Mouse (Mus musculus) thymus, postnatal 0 days (tissue): ENCODE measurements around the gene Mtfr1l. TPM values are rescaled to one million over a fixed set of nuclear protein-coding genes. Genes with fewer than 3 reads are reported as not detected.

Source experiments
- DNase-seq: peaks from one replicate; pipeline ENCODE4 v3.0.0-alpha.2; 2015; ENCODE audit warnings: low spot score
- polyA plus RNA-seq: library from polyadenylated mRNA; unstranded; fragments of >200 nt; fragmentation: Nextera tagmentation; extraction: Ambion mirVana; gene quantifications from 2 replicates; pipeline ENCODE4 v1.2.1, GENCODE M21; 2015

Mtfr1l gene
- 98.6 and 104 TPM in 2 replicates for polyA plus RNA-seq

DNA sequence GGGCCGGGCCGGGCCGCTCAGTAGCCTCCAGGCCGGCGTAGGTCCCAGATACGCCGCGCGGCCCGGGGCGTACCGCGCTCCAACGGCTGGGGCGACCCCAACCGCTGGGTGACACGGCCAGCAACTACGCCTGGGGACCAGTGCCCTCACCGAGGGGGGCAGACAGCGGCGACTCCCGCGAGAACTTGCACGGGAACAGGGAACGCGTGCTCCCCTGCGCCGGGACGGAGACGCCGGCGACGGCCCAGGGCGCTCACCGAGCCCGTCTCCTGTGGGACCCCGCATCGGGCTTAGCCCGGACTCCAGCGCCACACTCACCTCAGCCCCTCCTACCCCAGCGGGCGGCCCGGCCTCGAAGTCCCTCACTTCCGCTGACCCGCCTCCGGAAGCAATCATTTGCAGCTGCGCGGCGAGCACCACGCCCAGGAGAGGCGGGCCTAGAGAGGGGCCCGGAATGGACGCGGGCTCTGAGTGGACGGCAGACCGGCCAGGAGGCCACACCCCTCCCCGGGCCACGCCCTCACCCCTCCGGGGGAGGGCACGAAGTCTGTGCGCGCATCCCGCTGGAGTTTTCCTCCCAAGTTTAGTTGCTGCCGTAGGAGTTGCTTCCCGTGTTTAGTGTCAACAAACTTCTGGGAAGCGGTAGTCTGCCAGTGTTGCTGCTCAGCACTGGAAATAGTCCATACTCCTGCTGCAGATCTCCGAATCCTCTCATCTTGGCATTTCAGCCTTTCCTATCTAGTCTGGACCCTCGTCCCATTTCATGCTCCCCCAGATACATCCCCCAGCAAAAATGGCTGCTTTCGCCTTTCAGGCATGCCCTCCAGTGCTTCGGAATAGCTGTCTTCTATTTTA lies at the start of gene Mtfr1l:
Gene Mtfr1l (minus strand): TSS at position 456 of the 855 bp plus-strand sequence.
- DNase-seq = peak; percentile 95

DNA sequence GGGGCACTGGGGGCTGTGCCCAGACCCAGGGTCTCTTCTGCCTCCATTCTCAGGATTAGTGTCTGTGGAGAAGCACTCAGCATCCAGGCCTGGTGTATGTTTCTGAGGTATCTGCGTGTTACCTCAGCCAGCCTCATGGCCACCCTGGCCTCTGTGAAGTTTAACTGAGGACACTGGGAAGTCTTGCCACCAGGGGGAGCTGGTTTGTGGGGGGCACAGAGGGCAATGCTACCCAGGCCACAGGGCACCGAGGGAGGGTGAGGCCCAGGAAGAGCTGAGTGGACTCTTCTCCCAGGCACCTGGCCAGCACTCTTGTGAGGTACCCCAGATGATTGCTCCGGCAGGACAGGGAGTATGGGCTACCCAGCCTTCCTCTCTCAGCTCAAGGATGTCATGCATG lies 48.3 kb upstream of the Mtfr1l start:
- DNase-seq = peak; percentile 46

DNA sequence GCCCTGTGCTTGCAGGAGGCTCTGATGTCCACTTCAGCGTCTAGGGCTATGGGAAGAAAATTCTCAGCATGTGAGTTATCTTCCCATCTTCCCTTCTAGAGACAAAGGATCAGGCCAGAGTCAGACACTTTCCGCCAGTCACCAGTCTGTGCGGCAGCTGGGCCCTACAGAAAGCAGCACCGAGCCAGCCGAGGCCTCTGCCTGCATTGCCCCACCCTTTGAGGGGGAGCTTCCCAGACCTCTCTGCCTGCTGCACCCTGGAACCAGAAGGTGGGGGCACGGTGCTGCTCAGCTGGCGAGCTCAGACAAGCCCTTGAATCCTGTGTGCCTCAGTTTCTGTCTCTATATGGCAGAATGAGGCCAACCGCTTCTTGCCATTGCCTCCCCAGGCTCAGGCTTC lies 46.2 kb upstream of the Mtfr1l start:
- no peak for DNase-seq

DNA sequence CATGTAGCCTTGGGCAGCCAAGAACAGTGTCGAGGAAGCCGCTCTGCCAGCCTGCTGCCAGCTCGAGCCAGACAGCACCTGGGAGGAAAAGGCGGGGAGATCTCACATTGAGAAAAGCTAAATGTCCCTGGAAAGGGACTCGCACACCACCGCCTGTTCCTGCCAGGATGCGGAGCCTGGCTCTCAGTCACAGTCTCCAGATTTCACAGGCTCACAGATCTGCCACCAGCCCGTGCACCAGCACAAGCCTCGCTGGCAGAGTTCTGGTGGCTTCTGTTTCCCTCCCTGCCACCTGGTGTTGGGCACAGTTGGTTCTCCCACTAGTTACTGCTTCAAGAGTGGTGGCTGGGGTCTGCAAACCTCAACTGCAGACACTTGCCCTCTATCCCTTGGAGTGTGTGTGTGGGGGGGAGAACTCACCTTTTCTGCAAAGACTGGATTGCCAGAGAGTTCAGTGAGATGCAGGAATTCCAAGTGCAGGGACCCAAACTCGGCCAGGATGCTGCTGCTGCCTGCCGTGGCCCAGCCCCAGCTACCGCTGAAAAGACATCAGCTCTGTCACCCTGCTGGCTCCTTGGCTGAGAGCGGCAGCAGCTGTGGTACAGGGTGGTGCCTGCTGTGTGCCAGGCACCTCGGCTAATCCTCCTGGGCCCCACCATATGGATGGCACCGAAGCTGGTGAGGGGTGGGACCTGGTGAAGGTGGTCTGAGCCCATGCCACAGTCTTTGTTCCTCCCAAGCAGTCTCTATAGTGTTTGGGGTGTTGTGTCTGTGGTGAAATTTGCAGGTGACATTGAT lies 45.4 kb upstream of the Mtfr1l start:
- no peak for DNase-seq

DNA sequence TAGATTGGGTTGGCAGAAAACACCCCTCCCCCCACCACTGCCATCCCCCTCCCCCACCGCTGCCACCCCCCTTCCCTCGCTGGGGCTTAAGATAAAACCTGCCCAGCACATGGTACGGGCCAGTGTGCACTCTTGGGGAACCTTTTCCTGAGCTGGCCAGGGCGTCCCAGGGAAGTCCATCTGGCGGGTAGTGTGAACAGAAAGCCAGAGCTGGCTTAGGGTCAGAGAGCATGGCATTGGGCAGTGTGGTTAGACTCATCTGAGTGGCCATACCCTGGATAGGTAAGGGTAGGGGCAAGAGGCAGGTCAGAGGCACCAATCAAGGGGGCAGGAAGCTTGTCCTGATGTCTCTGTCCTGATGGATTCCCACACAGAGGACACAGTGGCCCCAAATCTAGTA lies 44.4 kb upstream of the Mtfr1l start:
- no peak for DNase-seq

DNA sequence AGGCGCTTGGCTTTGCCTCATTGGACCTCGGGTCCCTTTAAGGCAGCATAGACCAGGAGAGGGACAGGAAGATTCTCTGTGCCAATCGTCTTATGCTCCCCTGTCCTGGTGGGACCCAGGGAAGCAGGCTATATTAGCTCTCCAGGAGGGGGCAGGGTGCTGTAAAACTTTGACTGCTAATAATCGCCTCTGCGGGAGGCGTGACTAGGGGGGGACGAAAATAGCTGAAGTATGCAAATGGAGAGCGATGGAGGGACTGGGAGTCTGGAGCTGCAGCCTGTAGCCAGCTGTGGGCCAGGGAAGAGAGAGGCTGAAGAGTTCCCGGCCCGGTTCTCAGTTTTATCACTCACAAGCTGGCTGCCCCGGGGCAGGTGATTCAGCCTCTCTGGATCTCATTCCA lies 44.0 kb upstream of the Mtfr1l start:
- DNase-seq = no peak

DNA sequence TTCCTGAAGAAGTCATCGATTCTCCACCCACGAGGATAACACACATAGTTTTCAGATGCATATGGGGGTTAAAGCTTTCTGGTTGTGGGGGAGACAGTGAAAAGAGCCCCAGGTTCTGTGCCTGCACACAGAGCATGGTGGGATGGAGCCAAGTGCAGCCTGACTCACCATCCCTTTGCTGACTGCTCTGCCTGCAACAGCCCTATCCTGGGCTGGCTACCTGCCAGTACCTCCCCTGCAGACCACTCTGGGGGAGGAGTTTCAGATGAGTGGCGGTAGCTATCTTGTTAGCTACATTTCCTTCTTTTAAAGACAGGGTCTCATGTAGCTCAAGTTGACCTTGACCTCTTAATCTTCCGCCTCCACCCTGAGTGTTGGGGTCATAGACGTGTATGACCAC lies 43.2 kb upstream of the Mtfr1l start:
- DNase-seq = no peak

DNA sequence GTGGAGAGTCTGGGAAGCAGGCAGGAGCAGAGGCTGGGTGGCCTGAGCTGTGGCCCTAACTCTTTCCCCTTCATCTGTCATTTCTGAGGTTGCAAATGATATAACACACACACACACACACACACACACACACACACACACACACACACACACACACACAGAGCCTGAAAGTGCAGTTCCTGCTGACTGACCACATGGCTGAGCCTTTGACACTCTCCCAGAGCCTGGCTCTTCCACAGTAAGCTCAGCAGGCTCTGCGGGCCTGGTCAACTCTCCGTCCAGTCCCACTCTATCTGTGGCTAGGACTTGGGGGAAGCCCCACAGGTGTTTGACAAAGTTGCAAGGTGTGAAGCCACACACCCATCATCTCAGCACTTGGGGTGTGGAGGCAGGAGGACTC lies 42.1 kb upstream of the Mtfr1l start:
- no peak for DNase-seq

DNA sequence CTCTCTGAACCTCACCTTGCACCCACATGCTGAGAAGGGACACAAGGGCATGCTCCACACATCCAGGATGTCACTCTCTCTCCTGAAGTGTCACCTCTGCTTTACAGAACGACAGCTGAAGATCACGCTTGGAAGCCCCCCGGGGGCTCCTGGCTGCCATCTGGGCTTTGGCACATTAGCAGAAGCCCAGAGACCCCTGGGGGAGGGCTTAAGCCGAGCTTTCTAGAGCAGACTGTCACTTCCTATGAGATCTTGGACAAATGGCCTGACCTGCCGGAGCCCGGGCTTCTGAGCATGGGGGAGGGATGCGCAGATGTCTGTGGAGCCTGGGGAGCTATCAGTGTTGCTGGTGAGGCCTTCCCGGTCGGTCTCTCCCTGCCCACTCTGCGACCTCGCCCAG lies 40.3 kb upstream of the Mtfr1l start:
- no peak for DNase-seq

DNA sequence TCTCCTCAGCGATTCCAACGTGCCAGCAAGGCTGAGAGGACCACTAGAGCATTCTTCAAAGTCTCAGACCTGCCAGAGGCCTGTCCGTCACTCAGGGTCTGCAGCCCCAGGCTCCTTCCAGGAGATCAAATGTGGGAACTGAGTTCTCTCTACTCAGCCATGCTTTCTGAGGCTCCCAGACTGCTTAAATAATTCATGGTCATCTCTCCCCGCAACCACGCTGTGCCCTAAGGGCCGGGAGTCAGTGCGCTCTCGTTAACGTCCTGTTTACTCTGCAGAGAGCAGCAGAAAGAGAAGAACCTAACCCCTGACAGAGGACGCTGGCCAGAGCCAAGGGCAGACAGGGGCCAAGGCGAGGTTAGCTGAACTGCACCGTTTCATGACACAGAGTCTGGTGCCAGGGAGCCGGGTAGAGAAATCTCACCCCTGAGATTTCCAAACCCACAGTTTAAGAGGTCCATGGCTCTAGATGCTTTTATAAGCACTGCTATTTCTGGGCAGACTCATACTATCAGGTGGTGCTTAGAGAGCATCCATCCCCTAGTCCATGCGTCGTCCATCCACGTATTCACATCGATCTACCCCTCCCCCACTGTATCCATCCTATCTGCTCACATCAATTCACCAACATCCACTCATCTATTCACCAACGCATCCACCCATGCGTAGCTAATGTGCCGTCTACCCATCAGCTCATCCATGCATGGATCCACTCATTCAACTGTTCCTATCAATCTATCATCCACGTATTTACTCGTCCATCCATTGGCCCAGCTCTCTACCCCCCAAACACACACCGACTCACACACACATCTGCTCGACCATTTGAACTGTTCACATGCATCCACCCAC lies 37.5 kb upstream of the Mtfr1l start:
- no peak for DNase-seq

DNA sequence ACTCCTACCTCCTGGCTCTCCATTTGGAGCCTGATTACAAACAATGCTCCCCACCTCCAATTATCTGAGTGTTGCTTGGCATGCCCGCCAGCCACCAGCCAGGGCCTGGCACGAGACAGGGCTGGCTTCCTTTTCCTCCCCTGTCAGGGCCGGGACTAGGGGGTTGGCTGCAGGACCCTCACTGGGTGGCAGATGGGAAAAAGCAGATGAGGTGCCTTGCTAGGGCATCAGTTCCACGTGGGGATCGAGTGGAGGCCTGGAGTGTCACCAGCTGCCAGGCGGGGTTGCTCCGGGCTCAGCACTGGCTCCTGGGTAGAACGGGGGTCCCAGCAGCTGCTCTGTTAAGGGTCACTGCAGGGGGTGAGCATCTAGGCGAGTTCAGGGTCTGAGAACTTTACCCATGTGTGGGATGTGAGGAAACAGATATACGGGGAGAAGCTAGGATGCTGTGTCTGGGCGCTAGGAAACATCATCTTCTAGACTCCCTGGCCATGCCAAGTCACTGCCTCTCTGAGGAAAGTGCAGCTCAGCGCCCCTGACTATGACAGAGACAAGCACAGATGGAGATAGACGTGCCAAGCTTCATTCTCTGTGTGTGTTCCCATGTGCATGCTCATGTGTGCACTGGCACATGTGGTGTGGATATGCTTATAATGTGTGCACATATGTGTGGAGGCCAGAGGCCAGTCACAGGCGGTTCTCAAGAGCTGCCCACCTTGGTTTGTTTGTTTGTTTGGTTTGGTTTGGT lies 35.7 kb upstream of the Mtfr1l start:
- no peak for DNase-seq

DNA sequence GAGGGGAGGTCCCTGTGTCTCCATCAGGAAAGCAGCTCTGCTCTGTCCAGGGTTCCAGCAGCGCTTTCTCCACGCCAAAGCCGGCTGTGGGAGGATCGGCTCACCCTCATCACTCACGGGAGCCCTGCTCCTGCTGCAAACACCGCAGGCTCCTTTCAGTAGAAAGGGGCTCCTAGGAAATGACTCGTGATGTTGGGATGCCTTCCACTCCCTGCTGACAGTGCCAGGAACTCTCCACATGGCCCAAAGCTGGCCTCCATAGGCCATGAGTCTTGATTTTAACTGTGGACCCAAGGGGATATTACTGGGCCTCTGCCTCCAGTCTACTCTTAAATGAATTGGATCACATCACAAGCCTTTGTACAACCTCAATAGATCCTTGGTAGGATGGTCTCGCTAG lies 34.6 kb upstream of the Mtfr1l start:
- DNase-seq = no peak

DNA sequence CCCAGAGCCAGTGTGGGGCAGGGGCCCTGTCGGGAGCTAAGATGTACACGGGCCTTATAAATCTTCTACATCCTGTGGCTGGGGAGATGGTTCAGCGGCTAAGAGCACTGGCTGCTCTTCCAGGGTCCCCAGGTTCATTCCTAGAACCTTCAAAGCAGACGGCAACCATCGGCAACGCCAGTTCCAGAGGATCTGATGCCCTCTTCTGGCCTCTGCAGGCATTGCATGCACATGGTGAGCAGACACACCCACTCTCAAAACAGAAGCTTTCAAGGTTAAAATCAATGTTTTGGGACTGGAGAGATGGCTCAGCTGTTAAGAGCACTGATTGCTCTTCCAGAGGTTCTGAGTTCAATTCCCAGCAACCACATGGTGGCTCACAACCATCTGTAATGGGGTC lies 34.0 kb upstream of the Mtfr1l start:
- no peak for DNase-seq

DNA sequence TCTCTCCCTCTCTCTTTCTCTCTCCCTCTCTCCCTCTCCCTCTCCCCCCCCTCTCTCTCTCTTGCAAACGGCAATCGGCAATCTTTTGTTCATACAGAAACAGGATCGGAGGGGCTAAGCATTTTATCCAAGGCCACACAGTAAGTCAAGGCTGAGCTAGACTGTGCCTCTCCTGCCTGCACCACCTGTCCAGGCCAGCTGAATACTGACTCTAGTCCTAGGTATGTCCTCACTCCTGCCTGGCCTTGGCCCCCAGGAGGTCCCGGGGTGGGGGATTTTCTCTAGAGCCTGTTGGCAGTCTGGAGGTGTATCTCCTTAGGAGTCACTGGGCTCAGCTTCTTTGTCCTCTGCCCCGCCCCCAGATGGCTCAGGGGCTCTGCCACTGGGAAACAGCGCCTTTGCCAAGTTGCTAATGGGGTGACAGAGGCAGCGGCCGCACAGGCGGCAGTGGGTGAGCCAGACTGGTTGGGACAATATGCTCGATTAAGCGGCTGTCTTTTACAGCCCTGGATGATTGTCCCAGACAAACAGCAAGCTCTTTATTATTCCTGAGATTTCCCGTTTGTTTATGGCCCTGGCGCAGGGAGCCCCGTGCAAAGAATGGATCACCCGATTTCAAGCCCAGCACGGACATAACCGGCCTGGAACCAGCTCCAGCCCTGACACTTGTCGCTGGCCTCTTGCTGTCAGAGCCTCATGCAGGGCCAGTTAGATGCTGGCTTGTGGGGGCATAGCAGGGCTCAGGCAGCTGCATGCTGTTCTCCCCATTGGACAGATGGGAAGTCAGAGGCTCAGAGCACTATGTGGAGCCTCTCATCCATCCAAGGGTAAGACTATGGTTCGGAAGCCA lies 32.4 kb upstream of the Mtfr1l start:
- no peak for DNase-seq

DNA sequence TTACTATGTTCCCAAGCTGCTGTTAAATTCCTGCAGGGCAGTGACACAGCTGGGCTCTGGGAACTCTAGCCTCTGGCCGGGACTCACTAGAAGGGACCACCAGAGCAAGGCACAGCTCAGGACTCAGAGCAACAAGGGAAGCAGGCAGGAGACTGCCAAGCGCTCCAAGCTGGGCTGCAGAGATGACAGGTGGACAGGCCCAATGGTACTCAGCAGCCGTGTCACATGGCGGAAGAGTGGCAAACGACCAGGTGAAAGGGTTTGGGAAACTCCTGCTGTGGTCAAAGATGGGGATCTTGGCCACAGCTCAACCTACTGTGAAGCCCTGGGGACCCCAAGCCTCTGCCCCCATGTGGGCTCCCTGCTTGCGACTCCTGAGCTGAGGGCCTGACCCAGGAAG lies 28.9 kb upstream of the Mtfr1l start:
- DNase-seq = no peak

DNA sequence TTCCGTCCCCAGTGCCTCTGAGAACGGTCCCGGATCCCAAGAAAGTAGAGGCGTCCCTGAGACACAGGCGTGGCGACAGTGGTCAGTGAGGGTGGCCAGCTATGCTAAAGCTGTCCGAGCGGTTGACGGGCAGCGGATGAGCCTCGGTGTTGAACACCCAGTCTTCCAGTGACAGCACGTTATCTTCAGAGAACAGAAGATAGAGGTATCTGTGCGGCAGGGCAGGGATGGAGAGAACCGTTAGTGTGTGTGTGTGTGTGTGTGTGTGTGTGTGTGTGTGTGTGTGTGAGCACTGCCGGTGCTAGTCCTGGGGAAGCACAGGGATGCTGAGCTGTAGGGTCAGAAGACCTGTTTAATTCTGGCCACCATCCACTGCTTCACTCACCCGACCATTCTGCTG lies 28.4 kb upstream of the Mtfr1l start:
- no peak for DNase-seq

DNA sequence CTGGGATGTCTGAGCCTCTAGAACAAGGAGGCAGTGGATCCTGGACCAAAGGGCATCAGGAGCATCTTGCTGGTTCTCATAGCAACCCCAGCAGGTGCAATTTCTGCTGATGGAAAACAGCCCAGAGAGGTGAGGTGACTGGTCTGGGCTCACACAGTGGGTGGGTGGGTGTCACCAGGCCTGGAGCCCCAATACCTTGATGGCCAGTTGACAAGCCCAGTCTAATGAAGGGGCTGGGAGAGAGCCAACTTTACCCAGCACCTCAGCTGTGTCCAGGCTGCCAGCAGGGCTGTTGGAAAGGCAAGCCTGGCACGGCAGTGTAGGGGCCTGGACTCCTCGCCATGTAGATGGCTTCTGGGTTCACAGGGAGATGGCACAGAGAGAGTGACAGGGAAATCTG lies 26.8 kb upstream of the Mtfr1l start:
- DNase-seq = no peak

DNA sequence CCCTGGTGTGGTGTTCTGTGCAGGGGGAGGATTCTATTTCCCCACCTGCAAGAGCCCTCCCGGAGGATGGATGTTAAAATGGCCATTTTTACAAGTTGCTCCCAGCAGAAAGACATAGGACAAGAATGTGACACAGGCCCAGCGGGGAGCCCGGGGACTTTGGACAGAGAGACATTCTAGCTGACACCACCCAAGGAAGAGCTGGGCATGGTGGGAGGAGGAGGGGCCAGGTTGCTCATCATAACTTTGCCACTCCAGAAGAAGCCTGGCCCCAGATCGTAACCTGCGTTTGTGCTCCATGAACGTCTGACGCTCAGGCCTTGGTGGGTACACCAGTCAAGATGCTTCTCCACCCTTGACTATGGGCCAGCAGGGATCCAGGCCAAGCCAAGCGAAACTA lies 25.5 kb upstream of the Mtfr1l start:
- no peak for DNase-seq

DNA sequence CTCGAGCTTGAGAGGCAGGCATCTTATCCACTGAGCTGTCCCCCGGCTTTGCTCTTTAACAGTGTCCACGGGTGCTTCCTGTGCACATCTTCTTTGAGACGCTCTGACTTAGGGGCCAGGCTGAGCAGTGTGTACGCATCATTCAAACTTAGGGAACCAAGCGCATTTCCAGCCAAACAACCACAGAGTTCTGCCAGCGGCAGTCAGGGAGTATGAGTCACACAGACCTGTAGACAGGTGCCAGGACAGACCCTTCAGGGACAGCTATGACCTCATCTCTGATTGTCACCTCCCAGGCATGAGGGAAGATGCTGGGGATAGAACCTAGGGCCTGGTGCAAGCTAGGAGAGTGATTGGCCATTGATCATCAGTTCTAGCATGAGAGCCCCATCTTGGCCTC lies 24.0 kb upstream of the Mtfr1l start:
- peak; percentile 24 for DNase-seq

DNA sequence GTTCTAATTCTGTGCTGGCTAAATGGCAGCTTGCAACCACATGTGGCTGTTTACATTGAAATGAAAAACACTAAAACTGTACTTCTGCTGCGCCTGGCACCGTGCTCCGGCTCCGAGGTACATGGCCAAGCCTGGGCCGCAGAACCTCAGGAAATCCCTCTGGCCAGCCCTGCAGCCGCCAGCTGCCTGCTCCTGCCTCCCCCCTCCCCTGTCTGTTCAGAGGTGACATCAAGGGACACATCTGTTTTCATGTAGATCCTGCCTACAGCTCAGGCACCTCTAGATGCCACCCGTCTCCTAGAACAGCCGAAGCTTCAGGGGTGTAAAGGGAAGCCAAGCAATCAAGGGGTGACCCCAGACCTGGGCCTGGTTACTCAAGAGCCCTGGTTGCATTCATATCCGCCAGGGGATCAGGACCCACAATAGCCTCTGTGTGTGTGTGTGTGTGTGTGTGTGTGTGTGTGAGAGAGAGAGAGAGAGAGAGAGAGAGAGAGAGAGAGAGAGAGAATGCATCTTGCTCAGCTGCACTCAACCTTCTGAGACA lies 23.5 kb upstream of the Mtfr1l start:
- DNase-seq = peak; percentile 62
